Mouse (Mus musculus) stomach, postnatal 0 days (tissue): ENCODE measurements at regions not wholly inside any gene's neighbourhood (a gene's known extent, or its start where the extent isn't known, plus 50 kb on each side); places are given as distances from the start of the nearest gene placed in this dataset.

Source experiments
- ATAC-seq: fragments of 200-750 bp; cut with Nextera tagmentation; 2 replicates; pipeline ENCODE4 v1.8.0; 2017; ENCODE audit not compliant: low FRiP score, low TSS enrichment
- DNase-seq: peaks from one replicate; pipeline ENCODE4 v3.0.0-alpha.2; 2016; ENCODE audit warnings: low spot score
- H3K27ac ChIP-seq: fragments of 300-500 bp; sonication (generic); replicated peaks from 2 replicates; pipeline ENCODE4 v1.5.1; 2014; ENCODE audit warnings: mild to moderate bottlenecking, control low read depth
- H3K27me3 ChIP-seq: fragments of 300-500 bp; sonication (generic); 2 replicates; pipeline ENCODE4 v1.6.1; 2014; ENCODE audit warnings: low read length; ENCODE audit not compliant: control insufficient read depth, insufficient read depth
- H3K36me3 ChIP-seq: fragments of 300-500 bp; sonication (generic); 2 replicates; pipeline ENCODE4 v1.6.1; 2014; ENCODE audit warnings: low read length, mixed read lengths; ENCODE audit not compliant: control insufficient read depth, insufficient read depth
- H3K4me1 ChIP-seq: fragments of 300-500 bp; sonication (generic); replicated peaks from 2 replicates; pipeline ENCODE4 v1.6.1; 2014; ENCODE audit warnings: antibody characterized with exemption; ENCODE audit not compliant: control insufficient read depth, insufficient read depth
- H3K4me2 ChIP-seq: fragments of 300-500 bp; sonication (generic); replicated peaks from 2 replicates; pipeline ENCODE4 v1.6.1; 2014; ENCODE audit warnings: low read depth, mild to moderate bottlenecking, control low read depth, moderate library complexity
- H3K4me3 ChIP-seq: fragments of 300-500 bp; sonication (generic); 2 replicates; pipeline ENCODE4 v1.5.1; 2014; ENCODE audit warnings: low read depth, low read length, control low read depth
- H3K9ac ChIP-seq: fragments of 300-500 bp; sonication (generic); 2 replicates; pipeline ENCODE4 v1.6.1; 2014; ENCODE audit warnings: mild to moderate bottlenecking, low read length, control low read depth, mixed read lengths
- H3K9me3 ChIP-seq: fragments of 300-500 bp; sonication (generic); 2 replicates; pipeline ENCODE4 v1.6.1; 2016; ENCODE audit warnings: low read length; ENCODE audit not compliant: control insufficient read depth
- CTCF ChIP-seq: IDR thresholded peaks from 2 replicates; pipeline ENCODE4 v1.5.1; 2016; ENCODE audit warnings: antibody characterized with exemption, low read depth, mild to moderate bottlenecking, moderate library complexity
- EP300 ChIP-seq: optimal IDR thresholded peaks from 2 replicates; pipeline ENCODE3; 2016; ENCODE audit warnings: antibody characterized with exemption
- WGBS: fragments of 180-500 bp; shearing (Covaris S2); extraction: QIAGEN DNeasy Blood & Tissue Kit; methylation state at CpG from one replicate; pipeline ENCODE4 v1.1.7; 2014; 5-methylcytosine and 5-hydroxymethylcytosine counted together

DNA sequence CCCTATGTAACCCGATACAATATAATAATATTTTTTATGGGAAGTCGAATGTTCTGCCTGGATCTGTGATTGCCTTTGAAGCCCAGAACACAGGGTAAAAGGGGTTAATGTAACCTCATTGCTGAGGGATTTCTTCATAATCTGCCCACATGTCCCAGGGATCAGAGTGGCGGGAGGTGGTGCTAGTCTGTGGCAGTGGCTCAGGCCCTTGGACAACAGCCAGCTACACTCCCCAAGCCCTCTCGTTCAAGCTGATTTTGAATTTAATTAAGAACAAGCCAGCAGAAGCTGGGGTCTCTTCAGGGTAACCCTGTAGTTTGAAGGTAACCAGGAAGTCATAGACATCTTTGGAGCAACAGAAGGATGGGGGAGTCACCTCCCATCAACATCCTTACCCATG lies 171.5 kb downstream of the Sox9 start:
- no peaks in the 10 kb centered on the region for H3K4me1 ChIP-seq
- no peak for ATAC-seq
- H3K9me3 ChIP-seq, result no peaks in the 10 kb centered on the region
- WGBS, result 44% methylated on average over 4 of the region's 4 CpGs
- no peak overlapping the region for H3K4me3 ChIP-seq
- no peak for DNase-seq
- no peaks in the 10 kb centered on the region for H3K27me3 ChIP-seq
- no peak overlapping the region for H3K9ac ChIP-seq
- no peak overlapping the region for H3K4me2 ChIP-seq
- no peak overlapping the region for H3K27ac ChIP-seq
- TF ChIP-seq CTCF (no peak), EP300 (no peak)
- H3K36me3 ChIP-seq, result no peaks in the 10 kb centered on the region

DNA sequence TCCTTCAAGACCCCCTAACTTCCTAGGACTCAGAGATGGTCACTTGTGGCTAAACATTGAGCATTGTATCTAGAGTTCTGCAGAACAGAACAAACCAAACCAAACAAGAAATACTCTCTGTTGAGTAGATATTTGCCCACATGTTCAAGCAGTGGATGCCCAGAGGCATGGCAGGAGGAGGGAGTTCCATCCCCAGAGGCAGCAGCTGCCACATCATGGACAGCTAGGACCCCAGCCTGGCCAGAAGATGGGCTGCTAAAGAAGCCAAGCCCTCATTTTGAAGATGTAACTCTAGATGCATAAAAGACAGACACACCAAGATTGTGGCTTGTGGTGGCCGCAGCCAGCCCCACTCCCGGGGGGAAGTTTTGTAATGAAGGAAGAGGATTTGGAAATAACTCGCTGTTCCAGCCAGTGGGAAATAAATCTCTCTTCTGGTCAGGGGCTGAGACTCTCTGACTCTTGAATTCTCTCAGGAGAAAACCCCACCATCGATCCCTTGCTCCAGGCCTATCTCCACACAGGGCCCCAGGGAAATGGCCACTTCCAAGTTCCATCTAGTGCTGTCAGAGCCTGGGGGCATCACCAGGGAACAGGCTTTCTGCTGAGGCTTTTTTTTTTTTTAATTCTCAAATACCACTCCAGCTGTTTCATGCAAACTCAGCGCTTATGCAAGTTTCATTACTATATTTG lies 174.9 kb downstream of the Sox9 start:
- DNase-seq (no peak), ATAC-seq (no peak)
- no peaks in the 10 kb centered on the region for H3K27me3 ChIP-seq
- no peak overlapping the region for H3K27ac ChIP-seq
- H3K9me3 ChIP-seq, result no peaks in the 10 kb centered on the region
- WGBS, result 54% methylated on average over 5 of the region's 5 CpGs
- no peaks in the 10 kb centered on the region for H3K4me1 ChIP-seq
- H3K4me3 ChIP-seq, result no peak overlapping the region
- no peak for TF ChIP-seq EP300
- no peak for TF ChIP-seq CTCF
- no peaks in the 10 kb centered on the region for H3K36me3 ChIP-seq
- H3K4me2 ChIP-seq, result no peak overlapping the region
- H3K9ac ChIP-seq, result no peak overlapping the region

DNA sequence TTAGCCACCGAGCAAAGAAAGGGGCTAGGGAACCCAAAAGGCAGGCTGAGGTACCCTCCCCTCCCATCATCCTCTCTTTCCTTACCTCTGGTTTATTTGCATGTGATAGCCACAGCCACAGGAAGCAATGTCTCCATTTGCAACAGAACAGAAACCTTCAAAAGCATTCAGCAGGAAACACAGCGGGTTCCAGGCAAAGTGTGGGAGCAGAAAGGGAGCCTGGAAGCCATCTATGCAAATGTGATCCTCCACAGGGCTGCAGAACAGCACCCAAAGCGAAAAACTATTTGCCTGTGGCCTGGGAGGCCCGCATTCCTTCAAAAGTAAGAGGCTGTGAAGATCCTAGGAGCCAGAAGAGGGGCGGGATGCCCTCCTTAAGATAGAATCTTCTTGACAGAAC lies 177.6 kb downstream of the Sox9 start:
- no peaks in the 10 kb centered on the region for H3K27me3 ChIP-seq
- H3K36me3 ChIP-seq, result no peaks in the 10 kb centered on the region
- H3K9ac ChIP-seq, result no peak overlapping the region
- H3K27ac ChIP-seq, result no peak overlapping the region
- TF ChIP-seq EP300, result no peak
- TF ChIP-seq CTCF, result no peak
- no peak for ATAC-seq
- no peak overlapping the region for H3K4me2 ChIP-seq
- 45% methylated on average over 5 of the region's 5 CpGs for WGBS
- H3K9me3 ChIP-seq, result no peaks in the 10 kb centered on the region
- H3K4me3 ChIP-seq, result no peak overlapping the region
- DNase-seq, result no peak
- H3K4me1 ChIP-seq, result no peaks in the 10 kb centered on the region

DNA sequence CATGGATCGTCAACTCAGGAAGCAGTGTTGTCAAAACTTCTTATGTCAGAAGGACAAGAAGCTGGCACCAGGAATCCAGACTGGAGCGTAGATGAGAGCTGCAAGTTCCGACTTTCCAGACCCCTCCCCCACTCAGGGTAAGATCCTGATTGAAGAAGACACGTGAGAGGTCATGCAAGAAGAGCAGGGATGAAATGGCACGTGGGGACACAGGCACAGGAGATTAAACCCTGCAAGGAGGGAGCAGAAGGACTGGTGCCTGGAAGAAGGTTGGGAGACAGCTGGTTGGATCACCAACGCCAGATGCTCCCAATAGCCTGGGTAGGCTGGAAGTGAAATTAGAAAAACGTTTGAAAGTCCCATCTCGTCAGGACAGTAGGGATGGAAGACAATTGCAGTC lies 191.3 kb downstream of the Sox9 start:
- H3K36me3 ChIP-seq, result no peaks in the 10 kb centered on the region
- H3K4me1 ChIP-seq, result no peaks in the 10 kb centered on the region
- H3K4me3 ChIP-seq, result no peak overlapping the region
- no peak for DNase-seq
- H3K9me3 ChIP-seq, result no peaks in the 10 kb centered on the region
- no peak overlapping the region for H3K4me2 ChIP-seq
- H3K27me3 ChIP-seq, result no peaks in the 10 kb centered on the region
- no peak overlapping the region for H3K9ac ChIP-seq
- TF ChIP-seq EP300 (no peak), CTCF (no peak)
- 68% methylated on average over 8 of the region's 8 CpGs for WGBS
- ATAC-seq, result no peak
- no peak overlapping the region for H3K27ac ChIP-seq

DNA sequence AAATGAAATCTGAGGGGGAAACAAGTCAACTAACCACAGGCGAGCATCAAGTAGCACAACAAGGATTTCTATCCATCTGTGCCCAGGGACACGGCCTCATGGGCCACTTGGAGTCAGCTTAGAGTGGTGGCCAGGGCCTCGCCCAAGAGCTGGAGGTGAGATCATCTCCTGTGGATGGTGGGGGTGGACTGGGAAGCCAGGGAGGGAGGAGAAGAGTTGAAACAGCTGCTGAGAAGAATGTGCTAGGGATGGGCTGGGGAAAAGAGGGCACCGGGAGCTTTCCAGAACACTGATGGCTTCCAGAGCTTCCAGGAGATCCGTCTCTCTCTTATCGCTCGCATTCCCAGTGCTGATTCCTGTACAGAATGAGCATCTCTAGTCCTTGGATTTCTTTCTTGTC lies 192.9 kb downstream of the Sox9 start:
- no peak for ATAC-seq
- no peaks in the 10 kb centered on the region for H3K9me3 ChIP-seq
- H3K27me3 ChIP-seq, result no peaks in the 10 kb centered on the region
- no peak overlapping the region for H3K4me2 ChIP-seq
- H3K4me3 ChIP-seq, result no peak overlapping the region
- 84% methylated on average over 7 of the region's 7 CpGs for WGBS
- DNase-seq, result no peak
- no peak overlapping the region for H3K9ac ChIP-seq
- no peak overlapping the region for H3K27ac ChIP-seq
- H3K36me3 ChIP-seq, result no peaks in the 10 kb centered on the region
- TF ChIP-seq EP300, result no peak
- no peak for TF ChIP-seq CTCF
- H3K4me1 ChIP-seq, result no peaks in the 10 kb centered on the region

DNA sequence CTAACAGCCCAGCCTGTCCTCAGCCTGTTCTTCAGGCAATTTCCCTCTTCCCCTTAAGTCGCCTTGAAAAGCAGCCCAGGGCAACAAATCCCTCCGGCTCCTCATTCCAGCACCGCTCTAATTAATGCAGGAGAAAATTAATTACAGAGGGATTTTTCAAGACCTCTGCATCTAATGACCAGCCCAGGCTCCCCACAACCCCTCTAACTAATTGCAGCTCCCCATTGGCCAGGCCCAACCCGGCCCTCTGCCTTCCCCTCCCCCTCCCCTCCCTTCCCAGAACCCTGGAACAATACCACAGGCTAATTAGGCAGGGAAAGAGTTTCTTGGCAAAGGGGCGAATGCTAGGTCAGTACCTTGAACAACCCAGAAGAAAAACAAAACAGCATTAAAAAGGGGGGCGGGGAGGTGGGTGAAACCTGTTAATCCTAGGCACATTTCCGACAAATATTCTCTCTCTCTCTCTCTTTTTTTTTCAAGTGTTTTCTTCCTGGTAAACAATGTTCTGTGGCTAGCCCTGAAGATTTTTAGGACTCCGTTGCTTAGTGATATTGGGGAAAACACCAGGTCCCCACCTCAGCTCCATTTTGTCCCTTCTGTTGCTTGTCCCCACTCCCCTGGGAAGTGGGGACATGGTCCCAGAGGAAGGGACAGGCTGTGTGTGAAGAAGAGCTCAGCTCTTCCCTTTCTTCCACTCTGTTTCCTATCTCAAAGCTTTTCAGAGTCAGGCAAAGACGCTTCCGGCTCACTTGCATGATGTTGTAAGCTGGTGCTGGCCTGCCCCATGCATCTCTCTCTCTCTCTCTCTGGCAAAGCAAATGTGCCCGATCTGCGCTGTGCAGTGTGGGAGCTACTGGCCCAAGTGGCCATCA lies 195.1 kb downstream of the Sox9 start:
- Histone ChIP-seq H3K27me3 (no peaks in the 10 kb centered on the region), H3K9ac (no peak overlapping the region), H3K4me3 (no peak overlapping the region), H3K4me1 (no peaks in the 10 kb centered on the region), H3K4me2 (no peak overlapping the region), H3K27ac (no peak overlapping the region), H3K9me3 (no peaks in the 10 kb centered on the region), H3K36me3 (no peaks in the 10 kb centered on the region)
- 44% methylated on average over 12 of the region's 12 CpGs for WGBS
- TF ChIP-seq EP300, result no peak
- no peak for TF ChIP-seq CTCF
- ATAC-seq (no peak; the same call in 1 of the 2 replicates), DNase-seq (no peak)
